Mouse (Mus musculus): Measurements from ENCODE around the gene Zfp697.
A peak's percentile ranks its signal among the peaks of the same experiment; 100 is the strongest.
"Not testable (repeated sequence)": the region's sequence is repeated elsewhere in the genome, so short reads cannot be mapped to it uniquely, and the experiment has no call there.

Zfp697 gene

DNA sequence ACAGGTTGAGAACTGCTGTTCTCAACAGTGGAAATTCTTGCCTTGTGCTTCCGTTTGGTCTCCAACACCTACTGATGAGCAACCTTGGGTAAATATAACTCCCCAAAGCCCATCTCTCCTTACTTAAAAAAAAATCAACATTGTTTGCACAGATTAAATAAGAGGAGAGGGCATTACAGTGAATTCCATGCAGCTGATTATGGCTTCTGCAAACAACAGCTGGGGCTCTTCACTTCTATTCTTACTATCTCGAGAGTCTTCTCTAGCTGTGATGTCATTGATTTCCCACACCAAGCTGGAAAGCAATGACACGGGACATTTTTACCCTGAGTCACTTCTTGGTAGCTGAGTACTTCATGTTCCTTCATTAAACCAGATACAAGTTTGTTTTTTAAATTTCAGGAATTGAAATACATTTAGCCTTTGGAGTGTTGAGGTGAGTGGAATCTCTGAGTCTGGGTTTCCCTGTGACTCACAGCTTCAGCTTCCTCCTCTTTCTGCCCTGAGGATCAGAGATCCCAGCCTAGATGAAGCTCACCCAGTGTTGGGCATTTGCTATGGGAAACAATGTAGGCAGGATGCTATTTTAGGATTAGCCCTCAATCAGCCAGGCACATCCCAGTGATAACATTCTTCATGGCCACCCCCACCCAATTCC lies 8.1 kb upstream of the Zfp697 start:
- no peak for DNase-seq

DNA sequence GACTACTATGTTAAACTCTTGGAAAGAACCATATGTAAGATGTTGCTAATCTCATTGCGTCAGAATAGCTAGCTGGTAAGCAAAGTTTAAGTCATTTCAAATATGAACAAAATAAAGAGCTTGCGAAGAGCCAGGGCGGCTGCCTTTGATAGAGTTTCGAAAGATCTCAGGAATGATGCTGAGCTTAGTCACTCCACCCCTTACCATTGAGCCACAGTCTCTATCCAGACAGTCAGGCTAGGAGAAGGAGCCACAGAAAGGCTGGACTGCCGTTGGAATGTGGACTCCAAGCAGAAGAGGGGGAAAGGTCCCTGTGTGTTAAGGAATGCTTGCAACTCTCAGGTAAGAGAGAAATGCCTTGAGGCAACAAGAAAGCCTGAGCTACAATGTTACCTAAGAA lies 7.3 kb upstream of the Zfp697 start:
- no peak for DNase-seq

DNA sequence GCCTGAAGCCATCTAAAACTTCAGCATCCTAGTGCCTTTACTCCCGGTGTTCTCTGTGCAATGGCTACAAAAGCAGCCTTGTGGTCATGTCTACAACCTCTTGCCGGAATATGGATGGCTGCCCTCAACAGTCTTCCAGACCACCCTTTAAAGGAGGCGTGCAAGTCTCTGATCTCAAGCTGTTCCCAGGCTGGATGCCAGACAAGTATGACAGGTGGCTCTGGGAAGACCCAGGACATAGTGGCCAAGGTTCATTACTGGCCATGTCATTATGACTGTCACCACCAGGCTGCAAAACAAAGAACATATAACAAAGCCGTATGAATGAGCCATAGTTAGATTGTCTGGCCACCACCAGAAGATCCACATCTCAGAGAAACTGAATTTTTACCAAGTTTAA lies 4.0 kb upstream of the Zfp697 start:
- DNase-seq, result peak; percentile 35 to 53

DNA sequence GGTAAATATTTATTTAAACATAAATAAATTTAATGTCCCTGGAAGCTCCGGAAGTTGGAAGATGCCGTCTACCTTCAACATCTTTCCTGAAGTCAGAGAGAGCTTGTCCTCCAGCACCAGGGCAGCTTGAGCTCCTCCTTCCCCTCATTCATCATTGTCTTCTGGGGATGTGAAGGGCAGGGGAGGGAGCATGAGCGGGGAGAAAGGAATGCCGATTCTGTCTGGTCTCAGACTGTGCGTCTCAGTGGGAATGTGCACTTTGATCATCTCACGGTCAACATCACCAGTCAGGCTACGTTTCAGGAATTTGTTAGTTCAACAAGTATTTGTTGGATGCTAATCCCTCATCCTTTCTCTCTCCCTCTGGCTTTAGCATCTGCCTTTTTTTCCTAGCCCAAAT lies 3.0 kb upstream of the Zfp697 start:
- DNase-seq, result no peak

DNA sequence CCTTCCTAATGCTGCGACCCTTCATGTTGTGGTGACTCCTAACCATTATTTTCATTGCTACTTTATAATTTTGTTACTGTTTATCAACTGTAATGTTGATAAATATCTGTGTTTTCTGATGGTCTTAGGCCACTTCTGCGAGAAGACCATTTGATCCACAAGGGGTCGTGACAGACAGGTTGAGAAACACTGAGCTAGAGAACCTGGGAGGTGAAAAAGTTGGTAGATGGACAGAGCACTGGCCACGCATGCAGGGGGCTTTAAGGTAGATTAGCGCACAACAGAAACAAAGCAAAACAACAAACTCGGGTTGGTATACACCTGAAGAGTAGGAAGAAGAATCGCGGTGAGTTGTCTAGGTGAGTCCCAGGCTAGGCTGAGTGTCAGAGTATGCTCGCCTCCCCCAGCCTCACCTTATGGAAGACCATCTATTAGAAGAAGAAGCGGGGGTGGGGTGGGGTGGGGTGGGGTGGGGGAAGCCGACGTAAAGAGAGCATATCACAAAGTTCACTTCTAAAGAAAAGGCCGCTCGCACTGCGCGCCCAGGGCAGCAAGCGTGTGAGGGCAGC lies 500 bp upstream of the Zfp697 start:
- peak; percentile 29 to 38 for DNase-seq

DNA sequence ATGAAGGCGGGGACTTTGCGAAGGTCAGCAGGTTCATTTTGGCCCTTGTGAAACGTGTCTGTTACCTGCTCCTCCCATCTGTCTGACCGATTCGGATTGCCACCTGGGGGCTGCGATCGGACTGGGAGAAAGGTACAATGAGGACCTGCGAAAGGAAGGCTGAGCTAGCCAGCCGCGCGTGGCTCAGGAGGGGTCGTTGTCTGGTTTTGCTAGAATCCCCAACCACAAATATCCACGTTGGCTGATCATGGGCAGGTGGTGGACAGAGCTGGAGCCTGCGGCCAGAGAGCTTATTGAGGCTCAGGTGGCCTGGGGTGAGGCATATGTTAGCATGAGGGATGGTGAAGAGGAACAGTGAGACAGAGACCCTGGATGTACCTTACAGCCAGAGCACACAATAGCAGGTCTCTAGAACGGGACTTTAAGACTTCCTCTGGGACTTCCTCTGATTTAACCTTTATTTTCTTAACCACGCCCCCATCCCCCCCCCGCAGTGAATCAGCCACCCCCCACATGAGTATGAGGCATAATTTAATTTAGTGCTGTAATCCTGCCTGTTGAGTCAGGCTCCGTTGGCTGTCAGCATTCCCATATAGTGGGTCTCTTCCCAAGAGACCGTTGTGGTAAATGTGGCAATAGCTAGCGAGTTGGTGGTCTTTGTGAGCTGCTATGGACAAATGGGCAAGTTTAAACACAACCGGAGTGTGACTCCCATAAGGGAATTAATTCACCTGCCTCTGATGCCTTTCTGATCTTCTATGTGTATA lies 946 bp downstream of the Zfp697 start:
- peak; percentile 59 to 73 for DNase-seq

DNA sequence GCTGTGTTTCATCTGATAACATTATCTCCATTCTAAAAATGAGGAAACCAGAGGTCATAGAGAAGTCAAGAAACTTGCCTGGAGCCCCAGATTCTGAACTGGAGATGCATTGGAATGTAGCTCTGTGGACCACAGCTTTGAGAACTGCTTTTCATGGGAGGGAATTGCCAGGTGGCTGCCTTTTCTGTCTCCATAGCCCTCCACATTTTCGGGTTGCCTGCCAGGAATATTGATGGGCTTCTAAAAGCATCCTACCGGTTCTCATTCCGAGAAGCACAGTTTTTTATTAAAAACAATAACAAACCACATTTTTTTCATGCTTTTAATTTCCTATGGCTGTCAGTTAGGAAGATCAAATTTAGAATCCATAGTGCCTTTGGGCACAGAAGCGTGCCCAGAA lies 4.8 kb downstream of the Zfp697 start:
- DNase-seq, result peak; percentile 49 to 53

DNA sequence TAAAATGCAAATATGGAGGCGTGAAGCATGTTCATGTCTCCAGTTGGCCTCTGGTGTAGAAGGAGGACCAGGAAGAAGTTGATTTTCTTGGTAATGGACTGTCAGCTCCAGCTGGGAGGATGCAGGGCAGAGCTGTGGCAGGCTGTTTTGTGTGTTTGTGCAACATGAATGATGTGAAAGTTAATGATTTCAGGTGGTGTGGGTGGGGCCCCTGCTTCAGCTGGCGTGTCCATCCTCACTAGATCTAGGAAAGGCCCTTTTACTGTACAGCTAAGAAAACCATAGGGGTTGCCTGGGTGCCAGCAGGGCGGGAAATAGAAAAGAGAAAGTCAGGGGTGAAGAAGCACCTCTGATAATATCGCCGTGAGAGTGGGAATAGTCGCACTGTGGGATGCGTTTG lies 5.5 kb downstream of the Zfp697 start:
- DNase-seq, result no peak

DNA sequence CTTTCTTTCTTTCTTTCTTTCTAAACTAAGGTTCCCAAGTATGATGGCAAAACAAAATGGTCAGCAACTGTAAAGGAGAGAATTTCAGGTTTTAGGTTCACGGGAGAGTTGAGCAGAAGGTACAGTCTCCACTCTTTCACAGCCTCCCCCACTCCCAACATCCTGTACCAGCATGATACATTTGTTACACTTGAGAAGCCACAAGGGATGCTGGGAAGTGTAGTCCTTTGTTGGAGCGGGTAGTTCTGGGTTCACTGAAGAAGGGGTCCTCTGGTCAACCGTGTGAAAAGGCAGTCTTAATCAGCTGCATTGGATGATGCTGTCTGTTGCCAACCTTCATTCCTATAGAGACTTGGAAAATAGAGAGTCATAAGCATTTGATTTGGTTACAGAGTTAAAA lies 7.0 kb downstream of the Zfp697 start:
- peak; percentile 54 to 63 for DNase-seq

DNA sequence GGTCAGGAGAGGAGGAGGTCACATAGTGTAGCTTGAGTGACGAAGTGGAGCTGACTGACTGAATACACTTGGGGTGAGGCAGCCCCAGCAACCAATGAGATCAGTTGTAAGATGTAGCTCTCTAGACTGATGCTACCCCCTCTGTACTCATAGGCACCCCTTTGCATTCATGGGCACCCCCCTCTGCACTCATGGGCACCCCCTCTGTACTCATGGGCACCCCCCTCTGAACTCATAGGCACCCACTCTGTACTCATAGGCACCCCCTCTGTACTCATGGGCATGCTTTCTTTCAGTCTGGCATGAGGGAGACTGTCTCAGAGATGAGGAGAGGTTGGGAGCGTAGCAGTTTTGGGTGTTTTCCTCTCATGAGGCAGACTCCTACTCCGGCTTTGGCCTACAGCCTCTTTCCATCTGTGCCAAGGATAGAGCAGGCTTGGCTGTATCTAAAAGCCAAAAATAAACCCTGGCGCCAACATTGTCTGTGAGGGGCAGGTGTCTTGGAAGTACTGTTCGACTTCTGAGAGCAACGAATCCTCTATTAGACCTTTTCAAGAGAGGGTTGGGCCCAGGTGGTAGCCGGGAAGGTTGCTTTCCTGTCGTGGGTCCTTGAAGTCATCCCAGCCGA lies 22.1 kb downstream of the Zfp697 start:
- DNase-seq, result peak; percentile 45 to 67

DNA sequence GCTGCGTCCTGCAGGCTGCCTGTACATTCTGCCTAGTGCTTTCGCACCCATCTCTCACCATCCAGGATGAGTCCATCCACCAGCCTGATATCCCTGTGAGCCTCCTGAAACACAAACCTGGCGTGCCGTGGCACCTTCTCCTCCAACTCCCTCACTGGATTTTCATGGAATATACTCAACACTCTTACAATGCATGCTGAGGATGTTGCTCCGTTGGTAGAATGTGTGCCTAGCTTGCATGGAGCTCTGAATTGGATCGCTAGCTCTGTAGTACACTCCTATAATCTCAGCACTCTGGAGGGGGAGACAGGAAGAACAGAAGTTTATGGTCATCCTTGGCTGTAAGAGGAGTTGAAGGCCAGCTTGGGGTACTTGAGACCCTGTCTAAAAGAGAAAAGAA lies 23.6 kb downstream of the Zfp697 start:
- not testable (repeated sequence) for DNase-seq

DNA sequence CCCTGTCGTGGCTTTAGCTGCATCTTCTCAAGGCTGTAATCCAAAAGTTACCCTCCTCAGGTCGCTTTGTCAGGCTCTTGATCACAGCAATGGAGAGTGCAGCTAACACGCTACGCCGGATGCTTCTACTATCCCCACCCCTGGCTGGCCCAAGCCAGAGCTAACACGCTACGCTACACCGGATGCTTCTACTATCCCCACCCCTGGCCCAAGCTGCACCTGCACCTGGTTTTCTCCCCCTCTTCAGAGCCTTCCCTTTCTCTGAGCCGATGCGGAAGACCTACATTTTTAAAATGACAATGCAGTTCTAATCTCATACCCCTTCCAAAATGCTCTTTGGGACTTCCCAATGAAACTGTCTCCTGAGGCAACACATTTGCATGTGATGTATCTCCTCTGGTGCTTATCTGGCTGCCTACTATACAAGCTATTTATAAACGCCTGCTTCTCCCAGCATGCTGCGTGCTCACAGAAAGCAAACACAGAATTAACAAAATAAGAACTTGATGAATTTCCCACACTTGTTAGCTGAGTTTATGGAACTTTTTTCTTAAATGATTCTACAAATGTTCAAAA lies 24.4 kb downstream of the Zfp697 start:
- DNase-seq, result peak in 1 of 2 experiments; percentile 1

DNA sequence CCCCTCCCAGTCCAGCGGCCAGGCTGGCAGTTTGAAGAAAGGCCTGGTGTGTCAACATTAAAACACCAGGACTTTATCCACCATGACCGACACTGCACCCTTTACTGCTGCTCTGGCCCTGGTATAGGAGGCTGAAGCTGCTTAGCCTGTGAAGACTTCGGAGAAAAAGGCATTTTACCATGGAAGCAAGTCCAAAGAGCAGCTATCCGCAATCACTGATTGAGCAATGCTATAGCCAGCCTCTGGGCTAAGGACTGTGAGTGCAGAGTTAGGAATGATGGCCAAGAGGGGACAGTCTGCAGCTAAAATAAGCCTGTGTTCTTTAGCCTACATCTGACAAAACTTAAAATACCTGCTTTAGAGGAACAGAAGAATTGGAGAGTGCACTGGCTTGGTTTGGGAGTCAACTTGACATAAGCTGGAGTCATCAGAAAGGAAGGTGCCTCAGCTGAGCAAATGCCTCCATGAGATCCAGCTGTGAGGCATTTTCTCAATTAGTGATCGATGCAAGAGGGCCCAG lies 25.1 kb downstream of the Zfp697 start:
- not testable (repeated sequence) for DNase-seq

DNA sequence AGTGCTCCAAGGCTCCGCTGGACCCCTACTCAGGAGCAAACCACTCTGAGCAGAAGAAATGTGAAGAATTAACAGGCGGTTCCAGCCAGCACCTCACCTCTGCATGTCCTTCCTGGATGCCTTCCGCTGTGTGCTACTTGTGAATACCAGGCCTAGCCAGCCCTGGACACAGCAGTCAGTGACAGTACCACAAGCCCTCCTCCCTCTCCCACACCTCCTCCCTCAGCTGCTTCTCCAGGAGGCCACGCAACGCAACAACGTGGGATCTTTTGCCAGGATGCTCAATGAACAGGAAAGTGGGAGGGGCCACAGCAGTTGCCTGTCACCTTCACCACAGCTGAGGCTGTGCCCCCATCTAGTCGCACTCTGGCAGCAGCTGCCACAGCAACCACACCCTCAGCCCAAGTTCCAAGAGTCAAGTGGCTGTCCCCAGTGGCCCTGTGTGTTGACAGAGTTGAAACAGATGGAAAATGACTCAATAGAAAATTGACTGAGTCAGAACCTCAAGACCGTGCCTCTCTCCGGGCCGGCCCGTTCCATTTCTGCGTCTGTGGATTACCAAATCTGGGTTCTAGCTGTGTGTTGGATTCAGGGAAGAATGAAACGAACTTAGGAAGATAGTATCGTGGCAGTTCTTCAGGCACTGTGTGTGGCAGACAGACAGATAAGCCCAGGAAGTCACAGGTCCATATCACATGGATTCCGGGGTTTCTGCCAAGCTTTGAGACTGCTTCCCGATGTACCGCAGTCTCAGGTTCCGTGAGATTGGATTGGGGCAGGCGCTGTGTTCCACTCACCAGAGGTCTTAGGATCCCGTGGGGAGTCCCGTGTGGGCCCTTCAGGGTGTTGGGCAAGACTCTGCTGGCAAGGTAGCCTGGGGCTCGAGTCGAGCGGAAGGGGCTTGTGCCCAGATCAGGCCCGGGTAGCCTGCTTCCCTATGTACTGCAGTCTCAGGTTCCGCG lies 28.6 kb downstream of the Zfp697 start:
- DNase-seq, result peak in 1 of 2 experiments; percentile 1

DNA sequence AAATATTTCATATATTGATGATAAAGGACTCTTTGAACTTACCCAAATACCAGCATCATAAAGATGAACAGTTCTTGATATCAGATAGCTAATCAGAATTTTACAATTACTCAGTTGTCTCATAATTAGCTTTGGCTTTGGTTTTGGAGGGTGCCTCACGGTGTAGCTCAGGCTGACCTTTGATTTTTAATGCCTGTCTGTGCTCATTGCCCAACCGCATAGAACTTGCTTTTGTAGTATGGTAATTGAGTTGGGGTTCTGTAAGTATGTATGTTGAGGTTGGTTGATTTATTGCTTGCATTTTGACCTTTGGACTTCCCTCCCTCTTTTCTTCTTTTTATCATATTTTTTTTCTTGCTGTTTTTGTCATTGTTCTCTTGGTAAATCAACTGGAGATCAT lies 31.5 kb downstream of the Zfp697 start:
- no peak for DNase-seq

DNA sequence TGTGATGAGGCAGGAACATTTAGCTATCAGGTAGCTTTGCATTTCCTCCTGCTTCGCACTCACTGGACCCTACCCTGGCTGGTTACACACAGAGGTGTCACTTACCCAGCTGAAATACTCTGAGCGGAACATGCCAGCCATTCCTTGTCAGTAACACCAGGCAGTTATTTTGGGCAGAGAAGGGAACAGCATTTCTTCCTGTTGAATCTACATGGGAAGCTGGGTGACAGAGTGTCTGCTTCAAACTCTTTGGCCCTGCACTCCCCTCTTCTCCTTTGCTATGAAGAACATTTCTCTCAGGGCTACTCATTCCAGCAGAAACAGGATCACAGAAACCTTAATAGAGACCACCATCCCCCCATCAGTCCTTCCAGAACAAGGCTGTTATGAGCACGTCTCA lies 32.0 kb downstream of the Zfp697 start:
- no peak for DNase-seq

DNA sequence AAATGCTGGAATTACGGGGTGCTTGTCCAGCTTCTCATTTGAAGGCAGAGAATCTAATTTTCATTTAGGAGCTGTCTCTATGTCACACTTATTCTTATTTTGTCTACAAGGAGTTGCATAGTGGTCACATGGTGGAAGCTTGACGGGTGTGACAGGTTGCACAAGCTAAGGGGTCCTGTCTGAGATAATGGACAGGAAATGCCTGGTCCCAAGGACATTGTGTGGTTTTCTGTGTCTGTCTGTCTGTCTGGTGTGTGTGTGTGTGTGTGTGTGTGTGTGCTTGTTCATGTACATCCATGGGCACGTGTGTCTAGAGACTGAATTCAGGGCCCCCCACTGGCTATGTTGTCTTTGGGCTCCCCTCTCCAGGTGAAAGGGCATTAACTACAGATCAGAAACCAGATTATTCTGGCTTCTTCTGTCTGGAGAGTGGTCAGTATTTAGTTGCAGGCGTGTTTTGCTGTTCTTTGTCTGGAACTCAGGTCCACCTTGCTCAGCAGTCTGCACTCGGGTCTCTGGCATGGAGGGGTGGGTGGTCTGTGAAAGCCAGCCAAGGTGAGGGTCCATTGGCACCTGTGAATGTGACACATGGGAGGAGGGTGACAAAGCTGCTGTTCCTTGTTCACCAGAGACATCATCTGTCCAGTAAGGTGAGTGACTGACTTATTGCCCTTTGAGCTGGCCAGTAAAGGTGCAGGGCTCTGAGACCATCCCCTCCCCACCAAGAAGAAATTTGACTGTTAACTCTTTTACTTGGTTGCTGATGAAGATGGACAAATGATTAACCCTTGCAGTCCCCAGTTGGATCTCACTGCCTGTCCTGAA lies 34.4 kb downstream of the Zfp697 start:
- DNase-seq, result peak; percentile 3 to 10

DNA sequence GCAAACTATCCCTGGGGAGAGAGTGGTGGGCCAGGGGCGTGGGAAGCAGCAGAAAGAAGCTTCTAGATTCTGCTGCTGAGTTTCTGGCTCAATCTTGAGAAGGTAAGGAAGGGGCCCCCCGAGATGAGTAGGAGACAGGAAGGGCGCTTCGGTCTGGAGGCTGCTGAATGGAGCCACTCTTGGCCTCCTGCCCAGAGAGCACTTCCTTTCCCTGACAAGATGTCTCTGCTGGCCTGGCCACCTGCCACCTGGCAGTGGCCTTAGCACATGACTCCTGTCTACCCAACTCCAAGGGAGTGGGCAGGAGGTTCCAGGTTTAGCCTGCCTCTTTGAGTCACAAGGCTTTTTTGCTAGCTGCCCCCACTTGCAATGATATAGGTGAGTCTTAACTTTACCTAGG lies 35.1 kb downstream of the Zfp697 start:
- peak; percentile 97 to 98 for DNase-seq

DNA sequence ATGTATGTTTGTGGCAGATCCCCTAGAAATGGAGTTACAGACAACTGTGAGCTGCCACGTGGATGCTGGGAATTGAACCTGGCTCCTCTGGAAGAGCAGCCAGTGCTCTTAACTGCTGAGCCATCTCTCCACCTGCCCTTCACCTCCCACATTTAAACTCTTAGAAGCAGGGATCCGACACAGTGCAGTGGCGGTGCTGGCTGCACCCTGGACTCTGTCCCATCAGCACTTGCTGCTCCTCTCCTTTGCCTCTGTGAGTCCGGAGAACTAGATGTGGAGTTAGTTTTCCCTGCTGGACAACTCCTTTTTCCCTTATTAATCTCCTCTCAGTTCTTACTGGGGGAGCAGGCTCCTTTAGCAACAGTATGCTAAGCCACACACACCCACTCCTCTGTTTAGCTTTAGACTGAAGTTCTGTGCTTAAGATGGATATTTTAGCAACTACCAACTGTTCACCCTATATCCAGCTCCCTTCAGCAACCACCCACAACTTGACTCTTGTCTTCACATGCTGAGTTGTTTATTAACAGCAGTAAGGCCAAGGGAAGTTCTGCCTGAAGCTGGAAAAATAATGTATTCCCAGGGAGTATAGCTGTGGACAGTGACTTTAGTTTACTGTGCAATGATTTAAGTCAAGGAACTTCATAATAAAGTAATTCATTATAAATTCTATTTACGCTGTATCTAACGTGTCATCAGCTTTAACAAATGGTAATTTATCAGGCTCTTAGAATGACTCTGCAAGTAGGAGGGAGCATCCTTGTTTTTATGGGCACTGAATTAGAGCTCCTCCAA lies 36.9 kb downstream of the Zfp697 start:
- no peak for DNase-seq

DNA sequence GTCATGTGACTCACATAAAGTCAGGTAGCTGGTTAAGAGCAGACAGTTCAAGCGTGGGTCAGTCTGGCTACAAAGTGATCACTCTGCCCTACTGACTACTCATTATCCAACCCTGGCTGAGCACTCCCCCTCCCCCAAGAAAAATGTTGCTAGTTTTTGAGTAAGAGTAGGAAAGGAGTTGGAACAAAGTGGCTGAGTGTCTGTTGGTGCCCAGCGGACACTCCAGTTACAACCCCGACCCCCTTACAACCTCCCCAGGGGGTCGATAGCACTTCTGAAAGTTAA lies 37.5 kb downstream of the Zfp697 start:
- peak; percentile 0 to 1 for DNase-seq
